Mouse (Mus musculus) brown adipose tissue, adult 24 weeks (tissue): ENCODE results near the gene Adap1. TPM values are rescaled to one million over a fixed set of nuclear protein-coding genes. Genes with fewer than 3 reads are reported as not detected.

Source experiments
- H3K27ac ChIP-seq: fragments of 200-500 bp; replicated peaks from 2 replicates; pipeline ENCODE4 v1.5.1; 2012; ENCODE audit warnings: low read depth, mild to moderate bottlenecking, low read length
- H3K4me1 ChIP-seq: fragments of 200-500 bp; 2 replicates; pipeline ENCODE4 v1.6.1; 2012; ENCODE audit warnings: low read length, mixed read lengths; ENCODE audit not compliant: control insufficient read depth, insufficient read depth, insufficient read length
- H3K4me3 ChIP-seq: fragments of 200-500 bp; 2 replicates; pipeline ENCODE4 v1.5.1; 2012; ENCODE audit warnings: low read depth, mild to moderate bottlenecking, low read length, moderate library complexity; ENCODE audit not compliant: insufficient read depth
- polyA plus RNA-seq: library from polyadenylated mRNA; stranded (reverse); fragments of >200 nt; gene quantifications from 2 replicates; pipeline ENCODE4 v1.2.4, GENCODE M21; 2012; ENCODE audit not compliant: missing spikeins, insufficient read depth, insufficient read length

Gene Adap1
- polyA plus RNA-seq, 1 experiment, result 14.9 TPM

DNA sequence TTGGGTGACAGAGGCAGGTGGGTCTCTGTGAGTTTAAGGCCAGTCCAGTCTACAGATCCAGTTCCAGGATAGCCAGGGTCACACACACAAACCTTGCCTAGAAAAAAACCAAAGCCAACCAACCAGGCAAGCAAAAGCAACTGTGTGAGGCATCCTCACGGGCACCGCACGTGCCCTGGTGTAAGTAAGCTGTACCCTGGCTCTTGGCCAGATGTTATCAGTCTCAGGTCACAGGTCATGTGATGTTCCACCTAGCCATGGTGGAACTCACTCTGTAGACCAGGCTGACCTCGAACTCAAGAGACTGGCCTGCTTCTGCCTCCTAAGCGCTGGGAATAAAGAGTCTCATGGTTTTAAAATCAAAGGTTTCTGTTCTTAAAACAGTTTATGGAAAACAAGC lies 33.8 kb upstream of the Adap1 start:
- H3K4me1 ChIP-seq, result peaks cover under 1% of the 10 kb centered on the region; the same call in 1 of the 2 replicates
- no peak overlapping the region for H3K4me3 ChIP-seq
- H3K27ac ChIP-seq, result no peak overlapping the region

DNA sequence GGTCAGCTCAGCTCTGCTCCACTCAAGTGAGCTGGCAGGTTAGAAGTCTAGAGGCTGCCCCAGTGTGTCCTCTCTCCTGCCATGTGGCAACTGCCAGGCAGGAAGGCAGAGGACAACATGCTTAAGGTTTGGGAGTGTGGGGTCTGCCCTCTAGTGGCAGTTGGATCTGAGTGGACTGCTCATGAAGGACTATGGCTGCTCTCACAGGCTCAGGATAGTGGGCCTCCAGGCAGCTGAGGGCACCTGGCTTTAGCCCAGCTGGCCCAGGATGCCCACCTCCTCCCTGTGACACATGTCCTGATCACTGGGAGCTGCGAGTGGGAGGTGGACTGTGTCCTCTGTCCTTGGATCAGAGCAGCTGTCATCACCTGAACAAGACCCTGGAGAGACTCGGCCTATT lies 33.2 kb upstream of the Adap1 start:
- Histone ChIP-seq H3K27ac (no peak overlapping the region), H3K4me1 (no peaks in the 10 kb centered on the region)

DNA sequence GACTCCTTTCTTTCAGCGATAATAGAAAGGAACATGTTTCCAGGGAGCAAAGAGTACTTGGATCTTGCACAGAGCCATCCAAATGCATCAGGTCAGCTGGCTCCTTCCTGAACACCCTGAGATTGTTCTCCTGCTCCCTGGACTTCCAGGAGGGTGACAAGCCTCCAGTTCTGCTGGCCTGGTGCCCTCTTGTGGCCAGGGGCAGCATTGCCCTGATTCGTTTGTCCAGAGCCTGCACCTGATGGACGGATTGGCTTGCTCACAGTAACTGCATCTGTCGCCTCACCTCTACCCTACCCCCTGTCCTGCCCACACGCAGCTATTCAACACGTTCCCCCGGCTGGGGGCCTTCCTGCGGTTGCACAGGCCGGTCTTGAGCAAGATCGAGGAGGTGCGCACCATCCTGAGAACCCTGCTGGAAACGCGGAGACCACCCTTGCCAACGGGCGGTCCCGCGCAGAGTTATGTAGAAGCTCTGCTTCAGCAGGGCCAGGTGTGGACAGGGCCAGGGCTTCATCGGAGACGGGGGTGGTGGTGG lies 29.9 kb upstream of the Adap1 start:
- no peak overlapping the region for H3K4me3 ChIP-seq
- no peaks in the 10 kb centered on the region for H3K4me1 ChIP-seq
- no peak overlapping the region for H3K27ac ChIP-seq

More for the DNA sequence above, 33.2 kb upstream of the Adap1 start:
- H3K4me3 ChIP-seq, result no peak overlapping the region

DNA sequence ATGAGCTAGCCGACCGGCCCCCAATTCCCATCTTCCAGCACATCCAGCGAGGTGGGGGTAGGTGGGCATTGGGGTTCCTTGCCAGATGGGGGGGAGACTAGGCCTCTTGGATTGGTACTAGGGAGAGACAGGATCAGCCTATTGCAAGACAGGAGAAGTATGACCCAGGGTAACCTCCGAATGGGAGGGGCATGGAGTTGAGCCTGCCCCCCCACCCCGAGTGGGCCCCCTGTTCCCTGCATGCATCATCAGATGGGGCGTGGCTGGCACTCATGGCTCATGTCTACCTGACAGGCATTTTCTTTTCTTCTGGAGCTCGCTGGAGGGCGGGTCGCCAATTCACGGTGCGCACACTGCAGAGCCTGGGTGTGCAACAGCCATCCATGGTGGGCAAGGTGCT lies 28.5 kb upstream of the Adap1 start:
- no peak overlapping the region for H3K4me3 ChIP-seq
- H3K4me1 ChIP-seq, result no peaks in the 10 kb centered on the region
- H3K27ac ChIP-seq, result no peak overlapping the region

DNA sequence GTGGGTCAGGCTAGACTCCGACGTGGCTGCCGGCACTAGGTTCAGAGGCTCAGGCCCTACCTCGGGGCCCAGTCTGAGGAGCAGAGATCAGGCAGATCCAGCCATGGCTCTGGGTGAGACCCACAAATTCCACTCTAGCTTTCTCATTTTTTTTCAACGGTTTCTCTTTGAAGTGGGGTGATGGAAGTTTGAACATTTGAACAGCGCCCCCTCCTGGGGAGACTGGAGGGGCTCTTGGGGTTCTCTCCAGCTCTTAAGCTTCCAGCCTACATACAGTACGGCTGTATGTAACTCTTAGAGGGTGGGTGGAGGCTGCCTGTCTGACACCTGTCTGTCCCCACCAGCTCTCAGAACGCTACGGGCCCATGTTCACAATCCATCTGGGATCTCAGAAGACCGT lies 28.1 kb upstream of the Adap1 start:
- H3K4me3 ChIP-seq, result no peak overlapping the region
- H3K4me1 ChIP-seq, result no peaks in the 10 kb centered on the region
- no peak overlapping the region for H3K27ac ChIP-seq

DNA sequence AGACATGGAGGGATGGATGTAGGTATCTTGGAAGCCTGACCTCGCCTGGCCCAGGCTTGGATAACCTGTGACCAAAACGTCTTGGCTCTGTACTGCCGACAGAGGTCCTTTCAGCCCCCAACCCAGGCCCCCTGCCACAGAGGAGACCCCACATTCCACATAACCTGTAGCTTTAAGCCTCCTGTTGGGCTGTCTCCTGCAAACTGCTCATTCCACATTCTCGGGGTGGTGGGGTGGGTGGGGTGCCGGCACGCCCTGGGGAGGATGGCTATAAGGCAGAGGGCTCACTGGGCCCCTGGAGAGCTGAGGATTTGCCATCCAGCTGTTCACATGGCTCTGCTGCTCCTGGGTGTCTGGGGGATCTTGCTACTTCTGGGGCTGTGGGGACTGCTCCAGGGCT lies 26.9 kb upstream of the Adap1 start, which contains the start of gene Cyp2w1:
Gene Cyp2w1 (plus strand): TSS at position 301 of the 400 bp plus-strand sequence.
- Histone ChIP-seq H3K27ac (no peak within 1 kb of the TSS), H3K4me1 (no peaks in the 10 kb centered on the region), H3K4me3 (no peak within 1 kb of the TSS)

DNA sequence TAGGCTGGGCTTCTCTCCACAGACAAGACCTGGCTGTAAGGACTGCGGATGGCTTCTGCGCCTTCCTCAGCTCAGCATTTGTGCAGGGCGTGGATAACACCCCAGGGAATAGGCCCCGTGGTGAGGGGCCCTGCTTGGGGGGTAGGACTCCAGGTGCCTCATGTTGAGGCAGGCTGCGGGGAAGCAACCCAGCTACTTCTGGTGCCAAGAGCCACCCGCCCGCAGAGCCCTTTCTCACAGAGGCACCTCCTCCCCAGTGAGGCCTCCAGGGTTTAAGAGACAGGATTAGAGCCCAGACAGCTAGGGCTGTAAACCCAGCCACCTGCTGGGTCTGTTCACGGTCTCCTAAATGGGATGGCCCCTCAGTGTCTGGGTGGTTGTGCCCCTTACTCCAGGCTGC lies 26.2 kb upstream of the Adap1 start:
- no peak overlapping the region for H3K4me3 ChIP-seq
- H3K27ac ChIP-seq, result no peak overlapping the region
- no peaks in the 10 kb centered on the region for H3K4me1 ChIP-seq

DNA sequence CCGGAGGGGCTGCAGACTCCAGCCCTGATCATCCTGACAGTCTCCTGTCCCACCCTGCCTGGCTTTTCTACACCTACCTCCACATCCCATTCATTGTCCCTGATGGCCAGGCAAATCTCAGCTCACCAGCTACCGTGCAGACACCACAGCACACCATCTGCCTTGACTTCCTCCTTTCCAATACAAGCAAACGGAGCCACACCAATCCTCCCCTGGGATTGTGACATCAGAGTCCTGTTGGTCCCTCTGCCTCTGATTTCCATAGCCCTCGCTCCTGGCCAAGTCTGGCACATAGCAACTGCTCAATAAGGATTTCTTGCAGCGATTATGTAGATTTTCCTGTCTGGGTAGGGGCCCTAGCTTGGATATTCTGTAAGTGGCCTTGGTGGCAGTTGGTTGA lies 25.7 kb upstream of the Adap1 start, which contains the start of gene Cox19:
Gene Cox19 (minus strand): TSS at position 285 of the 400 bp plus-strand sequence.
- Histone ChIP-seq H3K4me1 (no peaks in the 10 kb centered on the region), H3K27ac (no peak within 1 kb of the TSS)

DNA sequence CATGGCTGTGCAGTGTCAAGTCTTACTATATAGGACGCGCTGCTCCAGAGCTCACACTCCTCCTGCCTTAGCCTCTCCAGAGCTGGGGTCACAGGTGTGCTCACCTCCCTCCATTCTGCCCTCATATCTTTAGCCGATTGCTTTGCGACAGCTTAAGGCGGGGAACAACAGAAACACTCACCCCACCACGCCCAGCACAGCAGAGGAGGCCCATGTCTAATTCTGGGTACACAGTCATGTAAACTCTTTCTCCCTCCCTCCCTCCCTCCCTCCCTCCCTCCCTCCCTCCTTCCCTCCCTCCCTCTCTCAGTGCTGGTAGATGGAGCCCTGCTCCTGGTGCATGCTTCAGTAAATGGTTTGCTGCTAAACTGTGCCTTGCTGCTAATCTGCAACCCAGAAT lies 24.3 kb upstream of the Adap1 start:
- Histone ChIP-seq H3K4me1 (peaks cover 4% of the 10 kb centered on the region; the same call in 1 of the 2 replicates), H3K27ac (no peak overlapping the region), H3K4me3 (no peak overlapping the region)

More for the DNA sequence above, 25.7 kb upstream of the Adap1 start, which contains the start of gene Cox19:
- no peak within 1 kb of the TSS for H3K4me3 ChIP-seq

DNA sequence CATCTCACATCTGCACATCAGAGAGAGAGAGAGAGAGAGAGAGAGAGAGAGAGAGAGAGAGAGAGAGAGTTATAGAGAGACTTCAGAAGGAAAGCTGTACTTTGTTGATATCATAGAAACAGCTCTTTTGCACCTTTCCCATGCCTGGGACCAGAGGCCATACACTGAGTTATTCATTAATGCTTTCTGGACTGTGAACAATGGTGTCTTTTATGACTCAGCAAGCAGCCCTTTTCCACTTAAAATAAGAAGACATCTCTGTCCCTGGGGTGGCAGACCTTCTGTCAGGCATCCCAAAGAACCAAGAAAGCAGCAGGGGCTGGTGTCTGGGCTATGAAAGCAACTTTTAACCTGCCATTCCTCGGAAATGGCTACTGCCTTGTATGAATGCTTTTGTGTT lies 21.8 kb upstream of the Adap1 start:
- no peak overlapping the region for H3K4me3 ChIP-seq
- H3K27ac ChIP-seq, result no peak overlapping the region
- H3K4me1 ChIP-seq, result peaks cover 4% of the 10 kb centered on the region; the same call in 1 of the 2 replicates

DNA sequence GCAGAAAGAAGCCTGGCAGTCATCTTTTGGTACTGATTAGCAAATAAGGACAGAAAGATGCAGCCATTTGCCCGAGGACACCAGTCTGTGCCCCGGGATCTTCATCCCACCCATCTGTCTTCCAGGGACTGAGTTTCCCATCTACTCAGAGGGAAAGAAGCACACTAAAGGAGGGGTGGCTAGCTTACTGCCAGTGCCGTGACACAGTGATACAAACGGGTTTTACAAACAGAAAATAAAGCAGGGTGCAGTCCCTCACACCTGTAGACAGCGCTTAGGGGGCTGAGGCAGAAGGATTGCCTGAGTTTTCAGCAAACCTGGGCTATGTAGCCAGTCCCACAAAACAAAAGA lies 19.9 kb upstream of the Adap1 start:
- Histone ChIP-seq H3K4me1 (peaks cover 4% of the 10 kb centered on the region; the same call in 1 of the 2 replicates), H3K4me3 (peak overlapping the region; percentile 19; the same call in 1 of the 2 replicates), H3K27ac (peak overlapping the region; percentile 11; the same call in 1 of the 2 replicates)

DNA sequence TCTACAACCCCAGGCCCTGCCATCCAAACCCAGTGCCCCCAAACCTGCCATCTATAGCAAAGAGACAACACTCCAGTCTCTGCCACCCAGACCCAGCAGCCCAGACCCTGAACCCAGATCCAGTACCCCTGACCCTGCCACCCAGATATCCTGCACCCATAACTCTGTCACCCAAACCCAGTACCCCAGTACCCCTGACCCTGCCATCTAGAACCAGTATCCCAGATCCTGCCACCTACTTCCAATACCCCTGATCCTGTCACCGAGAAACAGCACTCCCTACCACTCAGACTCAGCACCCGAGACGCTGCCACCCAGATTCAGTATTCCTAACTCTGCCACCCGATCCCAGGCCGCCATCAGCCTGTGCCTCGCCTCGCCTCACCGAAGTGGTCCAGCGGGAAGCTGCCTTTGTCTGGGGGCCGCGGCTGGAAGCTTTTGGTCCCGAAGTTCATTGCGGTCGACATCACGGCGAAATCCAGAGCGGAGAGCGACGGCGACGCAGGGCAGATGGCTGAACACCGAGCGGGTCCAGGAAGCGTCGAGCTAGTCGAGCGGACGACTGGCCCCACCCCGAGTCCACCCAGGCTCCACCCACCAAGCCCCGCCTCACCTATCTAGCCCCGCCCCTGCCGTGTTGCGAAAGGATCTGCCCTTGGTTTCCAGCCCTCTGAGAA lies 19.4 kb upstream of the Adap1 start:
- Histone ChIP-seq H3K4me1 (peaks cover 4% of the 10 kb centered on the region; the same call in 1 of the 2 replicates), H3K4me3 (peak overlapping the region; percentile 96), H3K27ac (peak overlapping the region; percentile 94)

DNA sequence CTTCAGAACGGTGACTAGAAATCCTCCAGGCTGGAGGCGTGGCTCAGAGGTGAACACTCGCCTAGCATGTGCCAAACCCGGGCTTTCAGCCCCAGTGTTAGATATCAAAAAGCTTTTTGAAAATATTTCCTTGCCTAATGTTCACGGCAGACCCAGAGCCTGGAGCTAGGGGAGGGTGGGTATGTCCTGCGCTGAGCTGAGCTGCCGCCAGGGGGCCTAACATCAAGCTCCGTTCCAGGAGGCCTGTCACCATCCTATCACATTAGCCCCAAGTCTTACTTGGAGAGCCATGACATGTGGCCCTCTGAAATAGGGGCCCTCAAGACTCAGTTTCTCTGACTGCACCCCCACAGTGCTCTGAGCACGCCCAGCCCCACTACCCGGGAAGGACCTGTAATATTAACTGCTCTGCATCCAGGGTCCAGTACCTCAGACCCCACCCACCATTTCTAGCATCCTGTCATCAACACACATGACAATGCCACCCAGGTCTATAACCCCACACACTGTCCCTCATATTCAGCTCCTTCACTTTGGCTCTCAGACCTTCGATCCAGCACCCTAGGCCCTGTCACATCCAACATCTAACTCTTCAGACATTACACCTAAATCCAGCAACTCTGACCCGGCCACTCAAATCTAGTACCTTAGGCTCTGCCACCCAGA lies 18.7 kb upstream of the Adap1 start:
- Histone ChIP-seq H3K27ac (peak overlapping the region; percentile 94), H3K4me1 (peaks cover 4% of the 10 kb centered on the region; the same call in 1 of the 2 replicates), H3K4me3 (peak overlapping the region; percentile 96)

DNA sequence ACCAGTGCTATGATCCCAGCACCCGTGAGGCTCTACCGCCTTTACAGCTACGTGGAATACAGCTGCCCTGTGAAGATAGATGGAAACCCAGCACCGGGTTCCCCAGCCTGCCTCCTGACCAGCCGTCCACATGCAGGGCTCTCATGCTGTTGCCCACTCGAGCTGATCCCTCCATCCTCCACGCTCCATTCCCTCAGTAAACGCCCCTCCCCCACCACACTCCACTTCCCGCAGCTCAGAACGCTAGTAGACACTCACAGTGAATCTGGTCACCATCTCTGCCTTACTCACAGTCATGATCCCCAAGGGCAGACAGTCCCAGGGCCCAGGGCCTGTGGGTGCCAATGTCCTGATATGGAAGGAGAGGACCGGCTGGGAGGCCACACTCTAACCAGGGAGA lies 13.5 kb upstream of the Adap1 start:
- no peak overlapping the region for H3K4me3 ChIP-seq
- peaks cover 7% of the 10 kb centered on the region; the same call in 1 of the 2 replicates for H3K4me1 ChIP-seq
- 0 out of 2 replicates have a peak overlapping the region, but pooled peaks have one; percentile 53 for H3K27ac ChIP-seq

DNA sequence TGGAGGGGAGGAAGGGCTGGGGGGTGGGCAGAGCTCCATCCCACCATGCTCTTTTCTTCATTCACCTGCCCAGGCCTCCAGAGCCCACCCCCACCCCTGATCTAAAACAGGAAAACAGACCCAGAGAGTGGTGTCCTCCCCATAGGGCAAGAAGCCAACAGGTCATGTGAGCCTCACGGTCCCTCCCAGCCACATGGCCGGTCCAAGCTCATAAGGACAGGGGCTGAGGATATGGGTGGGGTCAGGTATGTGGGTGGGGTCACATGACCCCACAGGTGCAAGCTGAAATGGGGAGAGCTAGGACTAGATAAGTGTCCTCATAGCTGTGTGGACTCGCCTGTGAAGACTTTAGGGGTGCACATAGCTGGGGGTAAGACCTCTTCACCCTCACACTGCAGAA lies 13.0 kb upstream of the Adap1 start:
- peaks cover 8% of the 10 kb centered on the region; the same call in 1 of the 2 replicates for H3K4me1 ChIP-seq
- H3K27ac ChIP-seq, result 0 out of 2 replicates have a peak overlapping the region, but pooled peaks have one; percentile 53
- H3K4me3 ChIP-seq, result no peak overlapping the region
